Mouse (Mus musculus) heart, embryonic 14.5 days (tissue): Measurements from ENCODE around the gene Gm20696. TPM values are rescaled to one million over a fixed set of nuclear protein-coding genes. Genes with fewer than 3 reads are reported as not detected.
A peak's percentile ranks its signal among the peaks of the same experiment; 100 is the strongest.

ENCODE experiments used
- ATAC-seq: fragments of 200-750 bp; cut with Nextera tagmentation; 2 replicates; pipeline ENCODE4 v1.8.0; 2017; ENCODE audit warnings: low read depth, moderate TSS enrichment; ENCODE audit not compliant: insufficient number of reproducible peaks, insufficient read depth, low FRiP score
- H3K27ac ChIP-seq, 2 experiments: fragments of 200-500 bp in 1 of 2; fragments of 300-500 bp in 1 of 2; sonication (generic) in 1 of 2; replicated peaks in 1 of 2; 2 replicates each; pipeline ENCODE4 v1.5.1; 2012 to 2014; ENCODE audit warnings: low read depth in 2 of 2, low read length in 2 of 2, control low read depth in 1 of 2, mild to moderate bottlenecking in 1 of 2, mixed read lengths in 1 of 2; ENCODE audit not compliant: control insufficient read depth in 1 of 2, insufficient read depth in 1 of 2
- H3K27me3 ChIP-seq: fragments of 300-500 bp; sonication (generic); 2 replicates; pipeline ENCODE4 v1.6.1; 2014; ENCODE audit warnings: mild to moderate bottlenecking, low read length, control low read depth; ENCODE audit not compliant: control insufficient read depth, insufficient read depth
- H3K36me3 ChIP-seq: fragments of 300-500 bp; sonication (generic); 2 replicates; pipeline ENCODE4 v1.6.1; 2014; ENCODE audit warnings: mild to moderate bottlenecking, control low read depth, low read length, mixed read lengths; ENCODE audit not compliant: control insufficient read depth, insufficient read depth
- H3K4me1 ChIP-seq, 2 experiments: fragments of 200-500 bp in 1 of 2; fragments of 300-500 bp in 1 of 2; sonication (generic) in 1 of 2; 2 replicates each; pipeline ENCODE4 v1.6.1; 2012 to 2014; ENCODE audit warnings: low read length in 2 of 2, control low read depth in 1 of 2, mixed read lengths in 1 of 2; ENCODE audit not compliant: control insufficient read depth in 2 of 2, insufficient read depth in 2 of 2
- H3K4me2 ChIP-seq: fragments of 300-500 bp; sonication (generic); 2 replicates; pipeline ENCODE4 v1.6.1; 2014; ENCODE audit warnings: mild to moderate bottlenecking, low read length
- H3K4me3 ChIP-seq, 2 experiments: fragments of 200-500 bp in 1 of 2; fragments of 300-500 bp in 1 of 2; sonication (generic) in 1 of 2; 2 replicates each; pipeline ENCODE4 v1.5.1; 2012 to 2014; ENCODE audit warnings: low read length in 2 of 2, mild to moderate bottlenecking in 2 of 2, control low read depth in 1 of 2, low read depth in 1 of 2, moderate library complexity in 1 of 2; ENCODE audit not compliant: control insufficient read depth in 1 of 2, insufficient read depth in 1 of 2
- H3K9ac ChIP-seq: fragments of 300-500 bp; sonication (generic); 2 replicates; pipeline ENCODE4 v1.6.1; 2014; ENCODE audit warnings: mild to moderate bottlenecking, low read length
- H3K9me3 ChIP-seq: fragments of 300-500 bp; sonication (generic); 2 replicates; pipeline ENCODE4 v1.6.1; 2016; ENCODE audit warnings: low read length, control low read depth; ENCODE audit not compliant: control insufficient read depth
- WGBS: fragments of 180-500 bp; shearing (Covaris S2); extraction: QIAGEN DNeasy Blood & Tissue Kit; methylation state at CpG from one replicate; pipeline ENCODE4 v1.1.7; 2014; 5-methylcytosine and 5-hydroxymethylcytosine counted together
- polyA plus RNA-seq: library from polyadenylated mRNA; unstranded; fragments of >200 nt; fragmentation: Nextera tagmentation; extraction: Ambion mirVana; gene quantifications from 2 replicates; pipeline ENCODE4 v1.2.1, GENCODE M21; 2014

The Gm20696 gene
- polyA plus RNA-seq, 1 experiment from 2014 or later, result 3.9 TPM

GRCm38 (mm10) chr6:99446801-99447415 is 219.7 kb downstream of the Gm20696 start:
- H3K9ac ChIP-seq, result no peak overlapping the region
- peaks cover 10 to 18% of the 10 kb centered on the region in 2 experiments for H3K4me1 ChIP-seq
- no peak overlapping the region for H3K4me2 ChIP-seq
- H3K4me3 ChIP-seq, result no peak overlapping the region
- no peaks in the 10 kb centered on the region for H3K27me3 ChIP-seq
- ATAC-seq, result no peak
- H3K27ac ChIP-seq, result no peak overlapping the region
- WGBS, result 82% methylated on average over 12 of the region's 12 CpGs
- H3K36me3 ChIP-seq, result no peaks in the 10 kb centered on the region
- H3K9me3 ChIP-seq, result no peaks in the 10 kb centered on the region

- WGBS, result 53% methylated on average over 5 of the region's 5 CpGs
- Histone ChIP-seq H3K9ac (no peak overlapping the region), H3K36me3 (no peaks in the 10 kb centered on the region), H3K4me1 (peaks cover 19 to 27% of the 10 kb centered on the region in 2 experiments), H3K27ac (no peak overlapping the region), H3K4me3 (no peak overlapping the region), H3K9me3 (no peaks in the 10 kb centered on the region), H3K27me3 (no peaks in the 10 kb centered on the region), H3K4me2 (no peak overlapping the region)
- no peak for ATAC-seq
These were observed 223.1 kb downstream of the Gm20696 start for GRCm38 (mm10) chr6:99443460-99443859.

GRCm38 (mm10) chr6:99441100-99441499 is 225.5 kb downstream of the Gm20696 start:
- Histone ChIP-seq H3K9ac (no peak overlapping the region), H3K9me3 (no peaks in the 10 kb centered on the region), H3K36me3 (no peaks in the 10 kb centered on the region), H3K4me3 (no peak overlapping the region), H3K4me2 (no peak overlapping the region), H3K27me3 (no peaks in the 10 kb centered on the region), H3K4me1 (peaks cover 19 to 27% of the 10 kb centered on the region in 2 experiments), H3K27ac (no peak overlapping the region)
- 76% methylated on average over 7 of the region's 7 CpGs for WGBS
- no peak for ATAC-seq

GRCm38 (mm10) chr6:99440606-99441005 is 226.0 kb downstream of the Gm20696 start:
- H3K27me3 ChIP-seq, result no peaks in the 10 kb centered on the region
- H3K9me3 ChIP-seq, result no peaks in the 10 kb centered on the region
- H3K27ac ChIP-seq, result peak overlapping the region in 1 of 2 experiments; percentile 62; a peak in 2 of 4 replicates
- WGBS, result 90% methylated on average over 2 of the region's 2 CpGs
- no peak overlapping the region for H3K4me2 ChIP-seq
- no peak overlapping the region for H3K4me3 ChIP-seq
- H3K4me1 ChIP-seq, result peaks cover 19 to 27% of the 10 kb centered on the region in 2 experiments
- H3K36me3 ChIP-seq, result no peaks in the 10 kb centered on the region
- no peak for ATAC-seq
- H3K9ac ChIP-seq, result no peak overlapping the region

- Histone ChIP-seq H3K27ac (peak overlapping the region; percentile 18 to 62), H3K9me3 (no peaks in the 10 kb centered on the region), H3K4me1 (peaks cover 19 to 27% of the 10 kb centered on the region in 2 experiments), H3K4me3 (no peak overlapping the region), H3K27me3 (no peaks in the 10 kb centered on the region), H3K36me3 (peaks cover 3% of the 10 kb centered on the region), H3K4me2 (peak overlapping the region; percentile 50), H3K9ac (peak overlapping the region; percentile 58)
- WGBS, result 8% methylated on average over 9 of the region's 9 CpGs
- no peak for ATAC-seq
These were observed 226.7 kb downstream of the Gm20696 start for GRCm38 (mm10) chr6:99439878-99440361.

GRCm38 (mm10) chr6:99439214-99439877 is 227.3 kb downstream of the Gm20696 start:
- no peak for ATAC-seq
- Histone ChIP-seq H3K36me3 (peaks cover 9% of the 10 kb centered on the region), H3K27me3 (no peaks in the 10 kb centered on the region), H3K4me2 (peak overlapping the region; percentile 50), H3K27ac (peak overlapping the region; percentile 18 to 62), H3K9me3 (no peaks in the 10 kb centered on the region), H3K9ac (peak overlapping the region; percentile 58), H3K4me3 (no peak overlapping the region), H3K4me1 (peaks cover 19 to 30% of the 10 kb centered on the region in 2 experiments)
- WGBS, result 31% methylated on average over 9 of the region's 9 CpGs

GRCm38 (mm10) chr6:99436371-99436770 is 230.2 kb downstream of the Gm20696 start:
- no peak for ATAC-seq
- H3K4me2 ChIP-seq, result no peak overlapping the region
- H3K9me3 ChIP-seq, result no peaks in the 10 kb centered on the region
- H3K4me3 ChIP-seq, result no peak overlapping the region
- 64% methylated on average over 6 of the region's 6 CpGs for WGBS
- H3K27me3 ChIP-seq, result no peaks in the 10 kb centered on the region
- H3K4me1 ChIP-seq, result peaks cover 17 to 28% of the 10 kb centered on the region in 2 experiments
- peaks cover 12% of the 10 kb centered on the region for H3K36me3 ChIP-seq
- no peak overlapping the region for H3K27ac ChIP-seq
- no peak overlapping the region for H3K9ac ChIP-seq
